Mouse (Mus musculus) Patski (cell line): ENCODE measurements around the gene Scgb2b11. TPM values are rescaled to one million over a fixed set of nuclear protein-coding genes. Genes with fewer than 3 reads are reported as not detected.
"Not testable (repeated sequence)": the region's sequence is repeated elsewhere in the genome, so short reads cannot be mapped to it uniquely, and the experiment has no call there.

ENCODE experiments used
- ATAC-seq: fragments of 100-300 bp; one replicate; pipeline ENCODE4 v1.8.0; 2021
- CTCF ChIA-PET: fragments of 350-600 bp; sonication (Branson Sonifier 250); formaldehyde crosslinking; loops from one replicate; lab custom pipeline; 2022; ENCODE audit warnings: inconsistent platforms; lab: Charles Lee
- POLR2A ChIA-PET: fragments of 350-600 bp; sonication (Branson Sonifier 250); formaldehyde crosslinking; loops from one replicate; lab custom pipeline; 2022; ENCODE audit warnings: antibody characterized with exemption, inconsistent platforms; lab: Charles Lee
- DNase-seq: peaks from one replicate; pipeline ENCODE4 v3.0.0-alpha.2; 2011; ENCODE audit warnings: low read depth, low spot score
- H3K27me3 ChIP-seq: fragments of 371-371 bp; one replicate; pipeline ENCODE4 v1.5.1; 2021
- in situ Hi-C: fragments of 300-500 bp; cut with MboI; formaldehyde crosslinking; loops from 3 replicates; pipeline ENCODE4 v1.11.1; 2018; ENCODE audit warnings: low pct_unique_long_range_greater_than_20kb, mixed read lengths
- polyA plus RNA-seq: library from polyadenylated mRNA; unstranded; gene quantifications from one replicate; pipeline ENCODE4 v1.2.3, GENCODE M21; 2021

Gene Scgb2b11
- polyA plus RNA-seq, result not detected

GRCm38 (mm10) chr7:32211045-32211444 is at the start of gene Scgb2b11:
Gene Scgb2b11 (minus strand): TSS chr7:32211145.
- CTCF ChIA-PET, POLR2A ChIA-PET, in situ Hi-C loops, H3K27me3 ChIP-seq, DNase-seq, ATAC-seq: not testable (repeated sequence)

DNA sequence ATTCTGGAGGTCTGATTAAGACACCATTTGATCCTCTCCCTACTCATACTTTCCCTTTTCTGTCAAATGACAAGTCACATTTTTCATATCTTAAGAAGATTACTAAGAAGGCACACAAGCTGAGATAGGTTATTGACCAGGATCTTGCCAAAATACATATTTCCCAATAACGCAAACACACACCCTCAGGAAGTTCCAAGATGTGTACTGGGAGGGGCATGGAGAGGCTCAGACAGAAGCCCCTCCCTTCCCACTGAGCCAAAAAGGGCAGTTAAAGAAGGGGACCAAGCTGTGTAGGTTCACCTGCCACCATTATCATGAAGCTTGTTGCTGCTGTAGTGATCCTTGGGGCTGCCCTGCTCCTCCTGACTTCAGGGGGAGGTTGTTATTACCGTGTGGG is 11.6 kb upstream of the Scgb2b11 start, which contains the start of gene Scgb1b11:
TSS of gene Scgb1b11 (plus strand) at position 301 of the 400 bp plus-strand sequence.
- in situ Hi-C loops, POLR2A ChIA-PET, ATAC-seq, DNase-seq, H3K27me3 ChIP-seq, CTCF ChIA-PET: not testable (repeated sequence)

Other genes with a start within 250 kb of the Scgb2b11 start
- not detected for gene Scgb1b10, start 110.3 kb downstream of the Scgb2b11 start, polyA plus RNA-seq
- not detected for gene Scgb1b11, start 11.7 kb upstream of the Scgb2b11 start, polyA plus RNA-seq
- not detected for gene Scgb2b12, start 116.1 kb upstream of the Scgb2b11 start, polyA plus RNA-seq
- not detected for gene Scgb1b12, start 123.0 kb upstream of the Scgb2b11 start, polyA plus RNA-seq
- gene Scgb1b29, start 230.4 kb upstream of the Scgb2b11 start, polyA plus RNA-seq, result not detected